Mouse (Mus musculus): ENCODE measurements at regions not wholly inside any gene's neighbourhood (a gene's known extent, or its start where the extent isn't known, plus 50 kb on each side); places are given as distances from the start of the nearest gene placed in this dataset.
"Not testable (repeated sequence)": the region's sequence is repeated elsewhere in the genome, so short reads cannot be mapped to it uniquely, and the experiment has no call there.

DNA sequence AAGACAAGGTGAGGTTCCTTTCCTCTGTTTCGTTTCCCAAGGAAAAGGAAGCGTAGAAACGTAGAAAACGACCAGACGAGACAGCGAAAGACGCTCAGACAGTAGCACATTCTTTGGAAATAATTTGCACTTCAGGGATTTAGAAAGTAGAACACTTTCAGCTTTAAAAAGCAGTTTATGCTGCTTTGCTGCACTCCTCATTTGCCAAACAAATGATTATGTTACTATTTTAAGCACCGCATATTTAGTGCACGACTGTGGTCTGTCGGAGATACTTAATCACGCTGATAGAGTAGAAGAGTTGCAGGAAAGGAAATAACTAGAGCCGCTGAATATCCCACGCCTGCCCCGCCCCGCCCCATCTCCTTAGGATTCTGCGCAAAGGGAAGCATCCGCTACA is 136.9 kb upstream of the Fam3c start:
- H3K27me3 ChIP-seq (replicated peaks; ENCODE audit: low read depth, poor library complexity, severe bottlenecking): no peaks in the 10 kb centered on the region
- no peak overlapping the region for H3K4me3 ChIP-seq
- H3K27ac ChIP-seq (replicated peaks): no peak overlapping the region
- no peak for DNase-seq (ENCODE audit: low spot score)
- H3K36me3 ChIP-seq (replicated peaks): no peaks in the 10 kb centered on the region
- WGBS: 93% methylated on average over 17 of the region's 17 CpGs
- H3K9me3 ChIP-seq: no peaks in the 10 kb centered on the region
- no peaks in the 10 kb centered on the region for H3K4me1 ChIP-seq

DNA sequence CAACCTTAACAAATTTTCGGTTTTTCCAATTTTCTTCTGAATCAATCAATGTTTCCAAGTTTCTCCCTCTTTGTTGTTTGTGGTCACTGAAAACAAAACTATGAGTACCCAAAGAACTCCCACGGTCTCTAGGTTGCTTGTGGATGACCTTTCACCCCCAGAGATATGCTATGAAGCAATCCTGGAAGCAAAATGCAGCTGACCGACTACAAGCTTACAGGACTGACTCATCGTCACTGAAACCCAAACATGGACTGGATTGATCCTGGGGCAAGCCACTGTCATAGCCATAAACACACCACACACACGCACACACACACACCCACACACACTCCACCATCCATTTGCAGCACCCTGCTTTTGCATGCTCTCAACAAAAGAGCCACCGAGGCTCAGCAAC is 134.7 kb upstream of the Fam3c start:
- H3K4me3 ChIP-seq: no peak overlapping the region
- WGBS: 89% methylated on average over 6 of the region's 6 CpGs
- no peaks in the 10 kb centered on the region for H3K9me3 ChIP-seq
- no peak for DNase-seq (ENCODE audit: low spot score)
- no peak overlapping the region for H3K27ac ChIP-seq (replicated peaks)
- no peaks in the 10 kb centered on the region for H3K27me3 ChIP-seq (replicated peaks; ENCODE audit: low read depth, poor library complexity, severe bottlenecking)
- H3K4me1 ChIP-seq: no peaks in the 10 kb centered on the region
- no peaks in the 10 kb centered on the region for H3K36me3 ChIP-seq (replicated peaks)

DNA sequence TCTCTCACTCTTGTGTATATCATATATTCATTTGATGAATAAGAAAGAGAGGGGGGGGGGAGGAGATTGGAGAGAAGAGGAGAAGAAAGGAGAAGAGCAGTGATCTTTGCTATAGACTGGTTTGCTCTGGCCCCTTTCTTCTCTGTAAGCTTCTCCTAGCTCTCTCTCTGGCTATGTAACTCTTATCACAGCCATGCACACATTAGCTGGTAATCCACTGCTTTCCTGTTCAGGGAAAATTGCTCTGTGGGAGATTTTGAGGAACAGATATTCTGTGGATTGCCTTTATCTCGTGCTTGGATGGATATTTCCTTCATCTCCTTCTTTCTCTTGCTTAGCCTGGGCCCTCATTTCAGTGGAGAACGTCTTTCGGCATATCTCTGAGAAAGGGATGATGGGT is 131.4 kb upstream of the Fam3c start:
- Histone ChIP-seq H3K27ac (replicated peaks) (no peak overlapping the region), H3K4me3 (no peak overlapping the region), H3K9me3 (no peaks in the 10 kb centered on the region), H3K27me3 (replicated peaks; ENCODE audit: low read depth, poor library complexity, severe bottlenecking) (no peaks in the 10 kb centered on the region), H3K36me3 (replicated peaks) (no peaks in the 10 kb centered on the region), H3K4me1 (no peaks in the 10 kb centered on the region)
- 84% methylated on average over 3 of the region's 3 CpGs for WGBS
- DNase-seq (ENCODE audit: low spot score): no peak

DNA sequence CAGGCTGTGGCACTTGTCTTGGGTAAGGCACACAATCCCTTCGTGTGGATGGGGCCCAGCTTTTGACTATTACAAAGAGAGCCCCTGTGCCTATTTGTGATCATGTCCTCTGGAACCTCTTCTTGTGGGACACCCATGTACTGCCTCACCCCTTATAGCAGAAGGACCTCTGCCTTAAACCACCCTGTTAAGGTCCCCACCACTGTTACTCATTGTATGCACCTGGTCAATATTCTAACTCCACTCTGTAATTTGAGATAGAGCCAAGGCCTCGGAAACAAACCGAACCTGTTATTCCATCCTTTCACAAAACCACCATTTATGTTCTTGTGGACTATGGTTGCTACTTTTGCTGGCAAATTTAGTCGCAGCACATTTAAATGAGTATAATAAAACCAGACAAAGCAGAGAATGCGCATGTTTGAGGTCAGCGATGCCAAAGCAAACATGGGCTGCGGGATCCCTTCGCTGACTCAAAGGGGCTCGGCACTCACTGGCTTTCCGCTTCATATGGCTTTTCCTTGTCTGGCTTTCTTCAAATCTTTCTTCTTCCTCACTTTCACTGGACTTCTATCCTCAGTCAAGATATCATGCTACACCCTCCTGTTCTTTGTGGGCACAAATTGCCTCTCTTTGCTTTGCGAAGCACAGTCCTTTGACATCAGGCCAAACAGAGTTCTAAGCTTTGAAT is 129.9 kb upstream of the Fam3c start:
- Histone ChIP-seq H3K4me3 (no peak overlapping the region), H3K27ac (replicated peaks) (no peak overlapping the region), H3K36me3 (replicated peaks) (no peaks in the 10 kb centered on the region), H3K27me3 (replicated peaks; ENCODE audit: low read depth, poor library complexity, severe bottlenecking) (no peaks in the 10 kb centered on the region), H3K9me3 (no peaks in the 10 kb centered on the region), H3K4me1 (no peaks in the 10 kb centered on the region)
- no peak for DNase-seq (ENCODE audit: low spot score)
- WGBS: 85% methylated on average over 11 of the region's 11 CpGs

DNA sequence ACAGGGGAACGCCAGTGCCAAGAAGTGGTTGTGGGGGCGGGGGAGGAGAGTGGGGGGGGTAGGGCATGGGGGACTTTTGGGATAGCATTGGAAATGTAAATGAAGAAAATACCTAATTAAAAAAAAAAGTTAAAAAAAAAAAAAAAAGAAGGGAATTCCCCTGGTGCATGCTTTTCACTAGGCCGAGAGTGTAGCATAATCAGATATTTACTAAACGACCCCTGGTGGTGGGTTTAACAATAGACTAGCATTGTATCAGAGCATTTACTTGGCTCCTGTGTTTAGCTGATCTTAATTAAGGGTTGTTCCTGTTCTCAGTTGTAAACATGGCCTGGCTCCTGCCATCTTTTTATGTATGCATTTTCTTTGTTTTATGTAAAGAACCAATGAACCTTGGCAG is 126.2 kb upstream of the Fam3c start:
- H3K27me3 ChIP-seq (replicated peaks; ENCODE audit: low read depth, poor library complexity, severe bottlenecking); H3K4me1 ChIP-seq; H3K9me3 ChIP-seq; H3K36me3 ChIP-seq (replicated peaks); H3K27ac ChIP-seq (replicated peaks); H3K4me3 ChIP-seq; DNase-seq (ENCODE audit: low spot score): not testable (repeated sequence)
- WGBS: 81% methylated on average over 4 of the region's 4 CpGs

DNA sequence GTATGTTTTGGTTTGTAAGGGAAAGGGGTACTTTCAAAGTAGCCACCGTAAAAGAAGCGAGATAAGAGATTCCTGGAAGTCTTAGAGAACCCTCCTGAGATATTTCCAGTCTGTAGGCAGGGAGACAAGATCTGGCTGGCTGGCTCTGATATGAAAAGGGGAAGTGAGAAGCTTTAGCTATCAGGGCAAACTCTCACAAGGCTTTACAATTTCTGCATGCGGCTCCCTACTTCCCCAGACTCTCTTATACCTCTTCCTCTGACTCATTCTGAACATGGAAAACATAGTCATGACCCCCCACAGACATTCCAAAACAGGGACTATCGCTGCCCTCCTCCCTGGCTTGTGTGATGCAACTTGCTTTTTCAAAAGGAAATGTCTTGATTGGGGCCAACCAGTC is 118.6 kb upstream of the Fam3c start:
- Histone ChIP-seq H3K36me3 (replicated peaks) (no peaks in the 10 kb centered on the region), H3K4me3 (no peak overlapping the region), H3K9me3 (no peaks in the 10 kb centered on the region), H3K4me1 (no peaks in the 10 kb centered on the region), H3K27me3 (replicated peaks; ENCODE audit: low read depth, poor library complexity, severe bottlenecking) (no peaks in the 10 kb centered on the region), H3K27ac (replicated peaks) (no peak overlapping the region)
- WGBS: 85% methylated on average over 4 of the region's 4 CpGs
- no peak for DNase-seq (ENCODE audit: low spot score)

DNA sequence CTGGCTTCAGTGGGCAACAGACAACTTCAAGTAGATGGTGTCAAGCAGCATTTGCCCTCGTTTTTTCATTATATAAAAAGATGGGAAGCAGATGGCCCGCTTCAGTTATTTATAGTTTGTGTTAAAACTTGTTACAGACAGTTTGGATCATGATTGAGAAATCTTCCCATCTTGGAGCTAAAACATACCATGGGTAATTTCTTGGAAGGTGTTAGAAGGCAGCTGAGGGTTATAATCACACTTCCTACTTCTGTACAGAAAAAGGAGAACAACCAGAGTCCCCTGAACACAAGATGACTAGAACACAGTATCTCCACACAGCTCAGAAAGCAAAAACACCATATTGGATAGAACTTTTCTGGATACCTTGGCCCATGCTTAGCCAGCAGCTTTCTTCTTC is 118.0 kb upstream of the Fam3c start:
- no peaks in the 10 kb centered on the region for H3K4me1 ChIP-seq
- DNase-seq (ENCODE audit: low spot score): no peak
- H3K27ac ChIP-seq (replicated peaks): no peak overlapping the region
- WGBS: 74% methylated on average over 2 of the region's 2 CpGs
- no peaks in the 10 kb centered on the region for H3K9me3 ChIP-seq
- H3K27me3 ChIP-seq (replicated peaks; ENCODE audit: low read depth, poor library complexity, severe bottlenecking): no peaks in the 10 kb centered on the region
- no peak overlapping the region for H3K4me3 ChIP-seq
- no peaks in the 10 kb centered on the region for H3K36me3 ChIP-seq (replicated peaks)

DNA sequence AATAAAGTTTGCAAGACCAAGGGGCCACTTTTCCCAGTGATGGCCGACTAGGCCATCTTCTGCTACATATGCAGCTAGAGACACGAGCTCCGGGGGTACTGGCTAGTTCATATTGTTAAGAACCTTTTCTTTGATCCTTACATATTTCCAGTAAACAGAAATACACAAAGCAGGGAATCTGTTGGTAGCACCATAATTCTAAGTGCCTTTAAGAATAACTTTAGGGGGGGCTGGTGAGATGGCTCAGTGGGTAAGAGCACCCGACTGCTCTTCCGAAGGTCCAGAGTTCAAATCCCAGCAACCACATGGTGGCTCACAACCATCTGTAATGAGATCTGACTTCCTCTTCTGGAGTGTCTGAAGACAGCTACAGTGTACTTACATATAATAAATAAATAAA is 116.4 kb upstream of the Fam3c start:
- not testable (repeated sequence) for H3K4me1 ChIP-seq; H3K4me3 ChIP-seq; H3K36me3 ChIP-seq (replicated peaks); H3K27ac ChIP-seq (replicated peaks); H3K9me3 ChIP-seq; H3K27me3 ChIP-seq (replicated peaks; ENCODE audit: low read depth, poor library complexity, severe bottlenecking); DNase-seq (ENCODE audit: low spot score)
- WGBS: 90% methylated on average over 5 of the region's 5 CpGs

DNA sequence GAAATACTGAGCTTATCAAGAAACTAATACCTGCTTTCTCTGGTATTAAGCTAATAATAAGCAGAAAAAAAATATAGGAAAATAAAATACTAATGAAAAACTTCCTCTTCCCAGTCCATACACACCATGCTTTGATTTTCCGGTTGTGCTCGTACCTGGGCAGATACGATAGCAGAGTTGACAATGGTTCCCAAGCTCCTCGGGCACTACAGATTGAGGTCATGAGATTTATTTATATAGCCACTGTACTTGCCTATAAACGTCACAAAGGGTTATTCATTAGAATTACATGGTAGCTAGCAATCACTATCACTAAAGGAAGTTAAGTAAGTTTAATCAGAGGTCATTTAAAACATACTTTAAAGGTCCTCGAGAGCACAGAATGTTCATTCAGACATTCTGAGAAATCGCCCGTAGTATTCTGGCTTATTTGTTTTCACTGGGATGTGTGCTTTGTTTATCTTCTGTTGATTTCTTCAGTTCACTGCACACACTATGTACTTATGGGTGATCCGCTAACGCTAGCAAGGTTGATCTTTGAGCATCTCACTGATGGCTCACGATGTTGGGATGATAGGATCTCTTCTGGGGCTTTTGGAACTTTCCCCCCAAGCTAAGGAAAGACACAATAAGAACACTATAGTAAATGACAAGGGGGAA is 111.4 kb upstream of the Fam3c start:
- WGBS: 86% methylated on average over 11 of the region's 11 CpGs
- no peaks in the 10 kb centered on the region for H3K36me3 ChIP-seq (replicated peaks)
- no peaks in the 10 kb centered on the region for H3K4me1 ChIP-seq
- H3K9me3 ChIP-seq: no peaks in the 10 kb centered on the region
- no peak for DNase-seq (ENCODE audit: low spot score)
- no peak overlapping the region for H3K4me3 ChIP-seq
- H3K27me3 ChIP-seq (replicated peaks; ENCODE audit: low read depth, poor library complexity, severe bottlenecking): no peaks in the 10 kb centered on the region
- no peak overlapping the region for H3K27ac ChIP-seq (replicated peaks)

DNA sequence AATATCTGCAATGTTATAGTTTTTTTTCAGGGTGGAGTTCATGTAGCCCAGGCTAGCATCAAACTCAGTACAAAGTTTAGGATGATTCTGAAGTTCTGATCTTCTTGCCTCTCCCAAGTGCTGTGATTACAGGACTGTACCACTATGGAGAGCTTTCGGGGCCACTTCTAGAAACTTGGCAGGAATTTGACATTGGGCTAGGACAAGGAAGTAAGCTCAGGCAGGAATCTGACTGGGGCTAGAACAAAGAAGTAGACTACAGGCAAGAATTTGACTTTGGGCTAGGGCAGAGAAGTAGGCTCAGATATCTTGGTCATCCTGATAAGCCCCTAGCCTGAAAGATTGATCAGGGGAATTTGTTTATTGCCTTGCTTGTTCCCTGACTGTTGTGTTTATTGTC is 109.9 kb upstream of the Fam3c start:
- Histone ChIP-seq H3K4me1 (no peaks in the 10 kb centered on the region), H3K27ac (replicated peaks) (no peak overlapping the region), H3K4me3 (no peak overlapping the region), H3K36me3 (replicated peaks) (no peaks in the 10 kb centered on the region), H3K9me3 (no peaks in the 10 kb centered on the region), H3K27me3 (replicated peaks; ENCODE audit: low read depth, poor library complexity, severe bottlenecking) (no peaks in the 10 kb centered on the region)
- DNase-seq (ENCODE audit: low spot score): no peak
- 94% methylated on average over 1 of the region's 1 CpGs for WGBS

DNA sequence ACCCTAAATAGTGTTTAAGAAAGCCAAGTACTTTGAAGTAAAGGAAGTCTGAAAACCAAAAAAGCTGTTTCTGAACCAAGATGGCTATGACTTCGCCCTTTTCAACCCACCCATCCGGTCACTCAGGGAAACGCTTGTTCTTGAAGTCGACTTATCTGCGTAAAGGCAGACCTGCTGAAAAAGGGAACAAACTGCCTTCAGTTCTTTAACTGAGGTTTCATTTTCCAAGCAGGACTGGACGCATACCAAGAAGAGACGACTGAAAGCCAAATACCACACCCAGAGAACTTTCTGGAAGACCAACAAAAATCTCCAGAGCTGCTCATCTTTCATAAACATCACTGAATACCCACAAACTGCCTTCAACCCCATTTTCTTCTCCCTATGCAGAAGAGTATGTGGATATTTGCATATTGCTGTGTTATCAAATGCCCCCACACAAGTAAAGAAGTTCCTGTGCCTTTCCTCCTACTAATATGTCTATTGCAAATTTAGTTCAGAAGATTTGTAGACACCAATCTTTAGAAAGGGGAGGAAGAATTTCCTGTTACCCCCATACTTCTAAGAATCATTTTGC is 103.5 kb upstream of the Fam3c start:
- WGBS: 86% methylated on average over 7 of the region's 7 CpGs
- DNase-seq (ENCODE audit: low spot score): no peak

DNA sequence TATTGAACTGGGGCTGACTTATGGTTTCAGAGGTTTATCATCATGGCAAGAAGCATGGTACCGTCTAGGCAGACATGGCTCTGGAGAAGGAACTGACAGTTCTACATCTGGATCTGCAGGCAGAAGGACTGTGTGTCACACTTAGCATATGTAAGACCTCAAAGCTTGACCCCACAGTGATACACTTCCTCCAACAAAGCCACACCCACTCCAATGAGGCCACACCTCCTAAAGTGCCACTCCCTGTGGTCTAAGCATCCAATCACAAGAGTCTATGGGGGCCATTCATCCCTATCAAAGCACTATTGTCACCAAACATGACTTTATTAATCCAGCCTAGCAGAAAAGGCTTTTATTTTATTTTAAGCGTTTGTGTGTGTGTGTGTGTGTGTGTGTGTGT is 96.2 kb upstream of the Fam3c start:
- Histone ChIP-seq H3K4me1 (no peaks in the 10 kb centered on the region), H3K9me3 (no peaks in the 10 kb centered on the region; the same call in 1 of the 2 replicates), H3K36me3 (replicated peaks) (no peaks in the 10 kb centered on the region), H3K27me3 (replicated peaks; ENCODE audit: low read depth, poor library complexity, severe bottlenecking) (no peaks in the 10 kb centered on the region), H3K27ac (replicated peaks) (no peak overlapping the region), H3K4me3 (no peak overlapping the region)
- 85% methylated on average over 2 of the region's 2 CpGs for WGBS
- DNase-seq (ENCODE audit: low spot score): no peak

More for the DNA sequence above, 103.5 kb upstream of the Fam3c start:
- Histone ChIP-seq H3K27me3 (replicated peaks; ENCODE audit: low read depth, poor library complexity, severe bottlenecking) (no peaks in the 10 kb centered on the region), H3K4me3 (no peak overlapping the region), H3K36me3 (replicated peaks) (no peaks in the 10 kb centered on the region), H3K4me1 (no peaks in the 10 kb centered on the region), H3K9me3 (no peaks in the 10 kb centered on the region; the same call in 1 of the 2 replicates), H3K27ac (replicated peaks) (no peak overlapping the region)

DNA sequence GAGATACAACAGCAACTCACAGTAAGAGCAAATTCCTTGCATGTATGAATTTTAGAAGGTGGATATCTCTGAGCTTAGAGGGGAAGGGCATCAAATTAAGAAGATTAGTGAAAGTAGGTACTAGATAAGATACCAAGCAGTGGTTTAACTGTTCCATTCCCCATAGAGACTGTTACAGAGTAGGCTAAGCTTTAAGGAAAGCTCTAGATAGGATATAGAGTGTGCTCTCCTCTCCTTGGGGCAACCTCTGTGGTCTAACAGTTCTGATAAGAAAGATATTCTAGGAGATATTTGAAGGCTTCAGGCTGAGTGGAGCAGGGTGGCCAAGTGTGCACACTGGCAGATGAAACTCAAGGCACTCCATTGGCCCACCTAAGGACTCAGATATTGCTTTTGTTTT is 94.5 kb upstream of the Fam3c start:
- no peak for DNase-seq (ENCODE audit: low spot score)
- Histone ChIP-seq H3K36me3 (replicated peaks) (no peaks in the 10 kb centered on the region), H3K27ac (replicated peaks) (no peak overlapping the region), H3K27me3 (replicated peaks; ENCODE audit: low read depth, poor library complexity, severe bottlenecking) (no peaks in the 10 kb centered on the region), H3K4me3 (no peak overlapping the region), H3K4me1 (no peaks in the 10 kb centered on the region), H3K9me3 (no peaks in the 10 kb centered on the region)
